Mouse (Mus musculus) C2C12 (cell line): ENCODE results near the gene Gdpd3. TPM values are rescaled to one million over a fixed set of nuclear protein-coding genes. Genes with fewer than 3 reads are reported as not detected.

Experiments
- H3K27me3 ChIP-seq: one replicate; pipeline ENCODE4 v1.6.1; 2011; ENCODE audit not compliant: control insufficient read depth, insufficient read depth, insufficient read length
- H3K36me3 ChIP-seq: one replicate; pipeline ENCODE4 v1.6.1; 2011; ENCODE audit not compliant: control insufficient read depth, insufficient read depth
- H3K4me3 ChIP-seq: one replicate; pipeline ENCODE4 v1.5.1; 2011; ENCODE audit warnings: mild to moderate bottlenecking, control low read depth; ENCODE audit not compliant: poor library complexity, insufficient read depth, severe bottlenecking
- H3K79me2 ChIP-seq: one replicate; pipeline ENCODE4 v1.6.1; 2011; ENCODE audit not compliant: control insufficient read depth, insufficient read depth
- H3K79me3 ChIP-seq: one replicate; pipeline ENCODE4 v1.6.1; 2011; ENCODE audit warnings: low read depth, control low read depth
- H3ac ChIP-seq: one replicate; pipeline ENCODE3; 2011; ENCODE audit warnings: low read depth; ENCODE audit not compliant: control insufficient read depth, insufficient read length
- CEBPB ChIP-seq: IDR thresholded peaks from one replicate; pipeline ENCODE4 v1.6.1; 2011; ENCODE audit warnings: low read depth, mild to moderate bottlenecking, control low read depth, moderate library complexity
- CTCF ChIP-seq: IDR thresholded peaks from one replicate; pipeline ENCODE4 v1.5.1; 2011; ENCODE audit not compliant: control insufficient read depth, insufficient read depth, insufficient read length
- FOSL1 ChIP-seq: IDR thresholded peaks from one replicate; pipeline ENCODE4 v1.8.0; 2011; ENCODE audit warnings: mild to moderate bottlenecking, low read length; ENCODE audit not compliant: poor library complexity, insufficient read depth, severe bottlenecking
- MAX ChIP-seq: IDR thresholded peaks from one replicate; pipeline ENCODE4 v1.6.1; 2011; ENCODE audit warnings: mild to moderate bottlenecking, control low read depth
- MYOD1 ChIP-seq: IDR thresholded peaks from one replicate; pipeline ENCODE4 v1.6.1; 2011; ENCODE audit warnings: low read depth; ENCODE audit not compliant: control insufficient read depth, insufficient read length
- MYOG ChIP-seq: IDR thresholded peaks from one replicate; pipeline ENCODE4 v1.6.1; 2011; ENCODE audit not compliant: control insufficient read depth, insufficient read length; ENCODE audit errors: extremely low read depth
- USF1 ChIP-seq: IDR thresholded peaks from one replicate; pipeline ENCODE4 v1.6.1; 2011; ENCODE audit warnings: low read depth, mild to moderate bottlenecking, control low read depth, moderate library complexity
- polyA plus RNA-seq: library from polyadenylated mRNA; unstranded; fragments of >200 nt; fragmentation: generic; extraction: Trizol; gene quantifications from one replicate; pipeline ENCODE4 v1.2.1, GENCODE M21; 2012; ENCODE audit warnings: missing spikeins

Gene Gdpd3
- polyA plus RNA-seq, 1 experiment = 1.7 TPM

- Histone ChIP-seq H3K79me2 (peaks cover 22% of the 10 kb centered on the region), H3K27me3 (no peaks in the 10 kb centered on the region), H3K4me3 (peak within 1 kb of the TSS; percentile 68), H3K36me3 (peaks cover 9% of the 10 kb centered on the region), H3K79me3 (peaks cover 1% of the 10 kb centered on the region), H3ac (peak within 1 kb of the TSS; percentile 85)
- TF ChIP-seq CTCF (peak; percentile 62), CEBPB (no peak), MYOG (no peak), USF1 (peak; percentile 81)
Observed at GRCm38 (mm10) chr7:126759050-126759671, 7.0 kb upstream of the Gdpd3 start, which contains the start of gene Mapk3. Gene Mapk3 (plus strand): TSS chr7:126759601.

DNA sequence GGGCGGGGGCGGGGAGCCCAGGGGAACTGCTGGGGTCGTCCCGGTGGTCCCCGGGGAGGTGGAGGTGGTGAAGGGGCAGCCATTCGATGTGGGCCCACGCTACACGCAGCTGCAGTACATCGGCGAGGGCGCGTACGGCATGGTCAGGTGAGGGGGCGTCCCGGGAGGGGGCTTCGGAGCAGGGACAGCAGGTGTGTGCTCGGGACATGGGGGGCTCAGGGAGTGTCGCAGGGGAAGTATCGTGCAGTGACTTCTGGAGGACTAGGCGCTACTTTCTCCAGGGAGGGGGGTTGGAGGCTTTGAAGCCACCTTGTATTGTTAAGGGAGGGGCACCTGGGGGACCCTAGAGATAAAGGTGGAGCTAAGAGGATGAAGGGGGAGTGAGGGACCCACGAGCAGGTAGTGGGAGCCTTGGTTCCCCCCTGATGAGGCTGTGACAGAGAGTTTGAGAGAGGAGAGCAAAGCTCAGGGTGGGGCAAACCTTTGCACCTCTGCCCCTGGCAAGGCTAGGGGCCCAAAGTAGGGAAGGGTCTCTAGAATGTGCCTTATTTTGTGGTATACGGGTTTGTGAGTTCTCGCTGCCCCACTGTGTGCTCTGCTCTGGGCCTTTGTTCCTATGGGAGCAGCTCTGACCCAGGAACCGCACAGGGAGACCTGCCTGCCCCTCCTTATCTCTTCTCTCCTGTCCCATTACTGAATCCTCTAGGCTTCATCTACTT, 6.3 kb upstream of the Gdpd3 start:
- peaks cover 11% of the 10 kb centered on the region for H3K36me3 ChIP-seq
- H3K79me3 ChIP-seq = peaks cover 1% of the 10 kb centered on the region
- H3K4me3 ChIP-seq = peak overlapping the region; percentile 68
- no peaks in the 10 kb centered on the region for H3K27me3 ChIP-seq
- H3ac ChIP-seq = peak overlapping the region; percentile 85
- no peak for TF ChIP-seq MAX
- TF ChIP-seq USF1 = no peak
- no peak for TF ChIP-seq MYOG
- no peak for TF ChIP-seq CTCF
- TF ChIP-seq FOSL1 = no peak
- no peak for TF ChIP-seq MYOD1
- TF ChIP-seq CEBPB = no peak
- peaks cover 22% of the 10 kb centered on the region for H3K79me2 ChIP-seq

DNA sequence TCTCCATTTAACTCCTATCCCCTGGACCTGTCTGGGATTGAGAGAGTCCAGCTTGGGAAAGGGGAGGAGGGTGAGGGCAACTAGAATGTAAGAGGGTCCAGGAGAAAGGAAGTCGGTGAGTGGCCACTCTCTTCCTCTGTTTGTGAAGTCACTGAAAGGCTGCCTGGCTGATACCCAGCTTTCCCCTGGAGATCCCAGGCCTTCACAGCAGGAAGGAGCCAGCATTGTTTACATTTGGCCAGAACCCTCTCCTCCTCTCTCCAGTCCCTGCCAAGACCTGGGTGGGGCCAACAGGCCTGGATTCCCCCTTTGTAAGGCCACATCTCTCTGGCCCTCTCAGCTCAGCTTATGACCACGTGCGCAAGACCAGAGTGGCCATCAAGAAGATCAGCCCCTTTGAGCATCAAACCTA, 5.7 kb upstream of the Gdpd3 start:
- H3K79me3 ChIP-seq = peaks cover 1% of the 10 kb centered on the region
- peaks cover 22% of the 10 kb centered on the region for H3K79me2 ChIP-seq
- H3K36me3 ChIP-seq = peaks cover 11% of the 10 kb centered on the region
- H3K27me3 ChIP-seq = no peaks in the 10 kb centered on the region
- H3ac ChIP-seq = peak overlapping the region; percentile 85
- peak overlapping the region; percentile 68 for H3K4me3 ChIP-seq
- no peak for TF ChIP-seq CTCF
- TF ChIP-seq USF1 = peak; percentile 55
- peak; percentile 33 for TF ChIP-seq MAX
- TF ChIP-seq MYOD1 = no peak
- TF ChIP-seq FOSL1 = no peak

DNA sequence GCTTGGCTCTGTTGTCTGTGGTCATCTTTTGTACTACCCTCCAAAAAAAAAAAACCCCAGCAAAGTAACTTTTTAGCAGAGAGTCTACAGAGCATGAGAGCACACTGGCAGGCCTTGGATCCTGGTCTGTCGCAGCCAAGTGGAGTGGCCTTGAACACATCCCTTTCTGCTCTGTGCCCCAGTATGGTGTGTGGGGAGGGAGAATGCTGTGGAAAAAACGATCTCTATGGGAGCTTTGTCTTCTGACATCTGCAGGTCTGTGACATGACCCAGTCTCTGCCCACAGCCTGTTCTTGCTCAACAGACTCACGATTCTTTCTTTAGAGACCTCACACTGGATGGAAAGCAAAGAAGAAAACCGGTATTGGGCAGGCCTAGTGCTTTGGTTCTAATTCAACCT, 5.2 kb upstream of the Gdpd3 start:
- TF ChIP-seq MAX = no peak
- TF ChIP-seq MYOG = no peak
- no peak for TF ChIP-seq MYOD1
- TF ChIP-seq FOSL1 = no peak
- TF ChIP-seq USF1 = no peak
- TF ChIP-seq CEBPB = no peak
- TF ChIP-seq CTCF = no peak
- Histone ChIP-seq H3K27me3 (no peaks in the 10 kb centered on the region), H3K4me3 (no peak overlapping the region), H3K36me3 (peaks cover 11% of the 10 kb centered on the region), H3K79me3 (peaks cover 1% of the 10 kb centered on the region), H3ac (no peak overlapping the region), H3K79me2 (peaks cover 22% of the 10 kb centered on the region)

DNA sequence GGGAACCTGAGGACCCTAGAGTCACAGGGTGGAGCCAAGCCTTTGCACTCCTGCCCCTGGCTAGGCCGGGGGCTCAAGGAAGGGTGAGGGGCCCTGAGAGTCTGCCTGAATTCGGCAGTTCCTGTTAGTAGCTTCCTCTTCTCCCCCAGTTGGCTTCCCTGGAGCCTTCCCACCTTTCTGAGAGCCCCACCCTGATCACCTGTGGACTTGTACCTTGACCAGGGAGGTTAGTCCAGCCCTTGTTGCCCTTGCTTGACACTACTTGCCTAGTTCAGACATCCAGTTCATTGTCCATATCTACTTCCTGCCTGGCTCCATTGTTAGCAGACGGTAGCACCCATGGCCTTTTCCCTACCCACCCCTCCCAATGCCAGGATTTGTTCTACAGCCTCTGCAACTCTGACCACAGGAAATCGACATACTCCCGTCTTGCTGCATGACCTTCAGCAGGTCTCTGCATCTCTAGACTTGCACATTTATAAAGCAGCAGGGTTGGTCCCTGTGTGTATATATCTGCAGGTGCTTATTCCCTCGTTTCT, 4.5 kb upstream of the Gdpd3 start:
- Histone ChIP-seq H3K4me3 (no peak overlapping the region), H3K79me3 (peaks cover 1% of the 10 kb centered on the region), H3K27me3 (no peaks in the 10 kb centered on the region), H3ac (no peak overlapping the region), H3K79me2 (peaks cover 22% of the 10 kb centered on the region), H3K36me3 (peaks cover 15% of the 10 kb centered on the region)
- TF ChIP-seq MAX (no peak), USF1 (no peak), MYOD1 (no peak), CEBPB (no peak), MYOG (no peak)

DNA sequence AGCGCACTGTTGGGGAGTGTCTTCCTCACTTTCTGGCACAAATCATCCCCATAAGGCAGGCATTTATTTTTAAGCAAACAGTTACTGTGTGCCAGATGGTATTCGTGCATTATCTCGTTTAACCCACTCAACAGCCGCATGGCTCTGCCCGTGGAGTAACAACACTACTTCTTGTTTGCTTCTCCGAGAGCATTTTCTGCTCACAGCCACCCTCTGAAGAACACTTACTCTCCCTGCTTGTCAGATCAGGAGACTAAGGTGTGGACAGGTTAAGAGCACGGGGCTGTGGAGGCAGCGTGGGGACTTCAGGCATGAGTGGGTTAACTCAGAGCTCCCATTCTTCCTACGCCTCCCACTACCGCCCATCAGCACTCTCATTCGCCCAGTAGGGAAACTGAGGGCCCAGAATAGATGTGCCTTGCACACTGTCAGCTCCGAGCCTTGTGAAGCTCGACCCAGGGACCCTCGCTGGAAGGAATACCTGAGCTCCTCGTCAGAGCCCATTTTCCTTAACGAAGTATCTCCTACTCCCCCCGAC, 3.6 kb upstream of the Gdpd3 start:
- H3K79me3 ChIP-seq = peaks cover 1% of the 10 kb centered on the region
- no peak for TF ChIP-seq CEBPB
- TF ChIP-seq MYOG = no peak
- TF ChIP-seq MYOD1 = no peak
- TF ChIP-seq MAX = no peak
- TF ChIP-seq USF1 = no peak
- no peak for TF ChIP-seq FOSL1
- no peak for TF ChIP-seq CTCF
- H3ac ChIP-seq = no peak overlapping the region
- no peak overlapping the region for H3K4me3 ChIP-seq
- no peaks in the 10 kb centered on the region for H3K27me3 ChIP-seq
- H3K79me2 ChIP-seq = peaks cover 22% of the 10 kb centered on the region
- H3K36me3 ChIP-seq = peaks cover 22% of the 10 kb centered on the region
